Mouse (Mus musculus) G1E (cell line): ENCODE measurements around the gene Rps11.

Experiments
- CTCF ChIP-seq: IDR thresholded peaks from 2 replicates; pipeline ENCODE4 v1.5.1; 2012; ENCODE audit warnings: low read depth, low read length, inconsistent platforms, mixed read lengths
- GATA1 ChIP-seq: IDR thresholded peaks from 2 replicates; pipeline ENCODE4 v1.6.1; 2012; ENCODE audit warnings: borderline replicate concordance, low read length, inconsistent platforms, mixed read lengths
- GATA2 ChIP-seq: IDR thresholded peaks from 2 replicates; pipeline ENCODE4 v1.6.1; 2012; ENCODE audit warnings: low read depth, low read length, inconsistent platforms, borderline replicate concordance
- POLR2AphosphoS5 ChIP-seq: IDR thresholded peaks from 2 replicates; pipeline ENCODE4 v1.6.1; 2012; ENCODE audit warnings: low read depth, low read length, inconsistent platforms; ENCODE audit not compliant: insufficient replicate concordance
- TAL1 ChIP-seq: conservative IDR thresholded peaks from 2 replicates; pipeline ENCODE4 v1.6.1; 2012; ENCODE audit warnings: low read depth, low read length, inconsistent platforms, mixed read lengths

DNA sequence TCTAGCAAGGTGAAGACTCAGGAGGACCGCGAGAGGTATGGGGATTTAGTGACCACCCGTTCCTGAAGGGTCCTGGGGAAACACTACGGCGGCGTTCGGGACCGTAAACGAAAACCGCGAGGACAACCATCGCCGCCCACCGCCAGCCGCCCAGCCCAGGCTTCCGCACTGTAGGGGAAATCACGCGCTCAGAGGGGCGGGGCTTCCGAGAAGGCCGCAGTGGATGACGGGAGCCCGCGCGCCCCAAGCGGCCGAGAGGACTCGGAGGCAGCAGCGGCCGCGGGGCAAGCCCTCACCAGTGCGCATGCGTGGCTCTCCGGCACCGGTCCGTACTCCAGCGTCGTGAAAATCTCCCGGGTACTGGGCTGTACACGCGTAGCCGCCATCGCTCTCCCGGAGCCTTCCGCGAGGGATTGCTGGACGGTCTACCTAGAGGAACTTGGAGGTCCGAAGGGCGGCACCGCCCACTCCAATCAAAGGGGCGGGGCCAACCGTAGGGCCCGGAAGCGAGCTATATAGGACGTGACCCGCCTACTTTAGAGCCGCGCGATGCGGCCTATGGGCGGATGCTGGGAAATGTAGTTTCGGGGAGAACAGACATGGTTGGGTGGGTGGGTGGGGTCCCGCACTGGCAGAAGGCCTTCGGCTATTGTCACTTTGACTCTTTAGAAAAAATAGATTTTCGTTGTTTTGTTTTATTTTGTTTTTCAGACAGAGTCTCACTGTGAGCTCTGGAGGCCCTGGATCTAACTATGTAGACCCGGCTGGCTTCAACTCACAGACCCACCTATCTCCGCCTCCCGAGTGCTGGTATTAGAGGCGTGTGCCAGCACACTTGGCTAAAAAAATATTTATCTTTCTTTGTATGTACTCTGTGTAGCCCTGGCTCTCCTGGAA lies 30.1 kb upstream of the Rps11 start, which contains the start of the genes Pih1d1 and Aldh16a1:
- TF ChIP-seq GATA1: no peak
- TF ChIP-seq CTCF: no peak
- no peak for TF ChIP-seq TAL1
- no peak for TF ChIP-seq POLR2AphosphoS5
- TF ChIP-seq GATA2: no peak
